Mouse (Mus musculus): ENCODE measurements around the gene Aldh1l1. TPM values are rescaled to one million over a fixed set of nuclear protein-coding genes. Genes with fewer than 3 reads are reported as not detected.

The Aldh1l1 gene
- polyA plus RNA-seq, 1 experiment = not detected

DNA sequence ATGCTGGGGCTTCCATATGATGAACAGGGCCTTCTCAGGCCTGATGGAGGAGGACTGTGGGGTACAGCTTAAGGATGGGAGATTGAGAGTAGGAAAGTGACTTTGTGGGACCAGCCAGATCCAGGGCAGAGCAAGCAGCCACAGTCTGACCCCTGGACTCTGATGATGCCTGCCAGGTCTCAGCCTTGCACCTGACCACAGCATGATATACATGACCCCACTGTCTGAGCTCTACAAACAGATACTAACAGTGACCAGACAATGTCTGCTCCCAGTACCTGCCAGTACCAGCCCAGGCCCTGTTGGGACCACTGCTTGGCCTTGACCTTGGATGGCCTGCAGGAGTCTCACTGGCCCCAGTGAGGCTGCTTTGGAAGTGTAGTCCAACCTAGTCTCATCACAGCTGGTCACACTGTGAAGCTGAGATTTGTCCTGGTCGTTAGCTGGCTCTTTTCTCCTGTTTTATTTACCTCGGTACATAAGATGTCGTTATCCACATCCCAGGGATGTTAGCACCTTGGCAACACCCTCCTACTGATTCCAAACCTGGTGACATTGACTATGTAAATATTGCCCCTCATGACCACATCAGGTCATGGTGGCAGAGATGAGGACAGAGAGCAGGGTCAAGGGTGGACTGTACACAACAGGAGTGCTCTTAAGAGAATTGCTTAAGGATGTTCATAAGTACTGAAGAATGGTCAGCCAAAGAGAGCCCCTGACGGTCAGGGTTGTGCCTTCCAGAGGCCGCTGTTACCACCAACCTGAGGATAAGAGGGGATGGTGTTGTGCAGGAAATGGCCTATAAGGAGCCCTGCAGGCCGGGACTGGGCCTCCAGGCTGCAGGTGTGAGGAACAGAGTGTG is 71.8 kb downstream of the Aldh1l1 start:
- H3K9me3 ChIP-seq (ENCODE audit: control insufficient read depth, low read length) = no peaks in the 10 kb centered on the region
- H3K4me1 ChIP-seq (ENCODE audit: control insufficient read depth) = no peaks in the 10 kb centered on the region
- TF ChIP-seq TAL1 (IDR thresholded peaks at IDR 0.05; ENCODE audit: low read length) (no peak), GATA1 (IDR thresholded peaks at IDR 0.05; ENCODE audit: low read length) (no peak)
- H3K4me3 ChIP-seq (replicated peaks) = no peak overlapping the region
- H3K36me3 ChIP-seq (ENCODE audit: control insufficient read depth) = peaks cover 13% of the 10 kb centered on the region; the same call in 1 of the 2 replicates
- H3K27me3 ChIP-seq (ENCODE audit: control insufficient read depth) = no peaks in the 10 kb centered on the region

DNA sequence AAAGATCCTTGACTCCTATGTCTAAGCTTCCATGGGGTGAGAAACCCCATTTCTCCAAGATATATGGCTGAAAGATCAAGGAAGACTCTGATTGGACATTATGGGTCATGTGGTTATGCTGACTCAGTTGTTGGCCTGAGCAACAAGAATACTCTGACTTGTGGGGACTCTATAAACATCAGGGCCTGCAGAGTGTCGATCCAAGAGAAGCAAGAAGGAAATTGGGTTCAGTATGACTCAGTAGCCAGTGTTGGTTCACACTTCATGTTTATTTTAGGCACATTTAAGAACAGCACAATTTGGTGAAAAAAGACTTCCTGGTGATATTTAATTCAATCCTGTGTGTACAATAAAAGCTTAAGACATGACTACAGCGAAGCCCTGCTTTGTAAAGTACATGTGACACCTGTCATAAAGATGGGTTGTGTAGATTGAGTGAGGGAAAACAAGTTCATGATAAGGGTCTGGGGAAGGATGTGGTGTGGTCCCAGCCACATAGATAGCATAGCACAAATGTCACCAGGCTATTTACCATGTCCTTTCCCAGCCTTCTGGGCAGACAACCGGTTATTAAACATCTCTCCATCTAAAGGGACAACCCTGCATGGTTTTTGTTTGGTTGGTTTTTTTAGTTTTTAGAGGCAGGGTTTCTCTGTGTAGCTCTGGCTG is 74.3 kb downstream of the Aldh1l1 start:
- no peaks in the 10 kb centered on the region for H3K9me3 ChIP-seq (ENCODE audit: control insufficient read depth, low read length)
- no peak overlapping the region for H3K4me3 ChIP-seq (replicated peaks)
- no peaks in the 10 kb centered on the region for H3K4me1 ChIP-seq (ENCODE audit: control insufficient read depth)
- H3K27me3 ChIP-seq (ENCODE audit: control insufficient read depth) = no peaks in the 10 kb centered on the region
- TF ChIP-seq TAL1 (IDR thresholded peaks at IDR 0.05; ENCODE audit: low read length) (no peak), GATA1 (IDR thresholded peaks at IDR 0.05; ENCODE audit: low read length) (no peak)
- peaks cover 13% of the 10 kb centered on the region; the same call in 1 of the 2 replicates for H3K36me3 ChIP-seq (ENCODE audit: control insufficient read depth)

DNA sequence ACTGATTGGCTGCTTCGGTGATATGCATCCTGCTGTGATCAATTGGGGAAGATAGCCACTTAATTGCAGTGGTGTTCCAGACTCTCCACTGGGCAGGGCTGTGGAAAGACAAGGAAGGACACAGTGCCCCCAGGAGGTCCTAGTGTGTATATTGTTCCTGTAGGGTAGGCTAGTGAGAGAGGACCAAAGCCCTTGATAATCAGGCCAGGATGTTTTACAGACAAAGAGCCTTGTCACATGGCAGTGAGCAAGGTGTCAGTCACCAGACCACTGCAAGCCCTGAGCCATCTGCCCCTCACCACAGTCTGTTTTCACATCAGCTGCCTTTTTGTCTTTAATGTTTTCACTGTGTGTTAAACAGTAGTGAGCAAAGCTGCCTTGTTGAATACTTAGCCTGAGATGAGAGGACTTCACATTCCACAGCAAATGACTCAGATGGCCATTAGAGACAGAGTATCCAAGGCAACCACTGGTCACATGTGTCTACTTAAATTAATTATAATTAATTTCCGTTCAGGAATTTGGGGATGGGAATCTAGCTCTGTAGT is 75.1 kb downstream of the Aldh1l1 start:
- H3K4me1 ChIP-seq (ENCODE audit: control insufficient read depth) = no peaks in the 10 kb centered on the region
- H3K27me3 ChIP-seq (ENCODE audit: control insufficient read depth) = no peaks in the 10 kb centered on the region
- H3K9me3 ChIP-seq (ENCODE audit: control insufficient read depth, low read length) = no peaks in the 10 kb centered on the region
- no peak overlapping the region for H3K4me3 ChIP-seq (replicated peaks)
- no peak for TF ChIP-seq TAL1 (IDR thresholded peaks at IDR 0.05; ENCODE audit: low read length)
- TF ChIP-seq GATA1 (IDR thresholded peaks at IDR 0.05; ENCODE audit: low read length) = no peak
- H3K36me3 ChIP-seq (ENCODE audit: control insufficient read depth) = peaks cover 13% of the 10 kb centered on the region; the same call in 1 of the 2 replicates

GRCm38 (mm10) chr6:90564240-90564639 is 78.0 kb downstream of the Aldh1l1 start:
- Histone ChIP-seq H3K27me3 (ENCODE audit: control insufficient read depth) (no peaks in the 10 kb centered on the region), H3K9me3 (ENCODE audit: control insufficient read depth, low read length) (no peaks in the 10 kb centered on the region), H3K36me3 (ENCODE audit: control insufficient read depth) (peaks cover 13% of the 10 kb centered on the region; the same call in 1 of the 2 replicates), H3K4me3 (replicated peaks) (no peak overlapping the region), H3K4me1 (ENCODE audit: control insufficient read depth) (no peaks in the 10 kb centered on the region)
- TF ChIP-seq GATA1 (IDR thresholded peaks at IDR 0.05; ENCODE audit: low read length) (no peak), TAL1 (IDR thresholded peaks at IDR 0.05; ENCODE audit: low read length) (no peak)

GRCm38 (mm10) chr6:90565357-90566215 is 79.4 kb downstream of the Aldh1l1 start:
- TF ChIP-seq GATA1 (IDR thresholded peaks at IDR 0.05; ENCODE audit: low read length) (no peak), TAL1 (IDR thresholded peaks at IDR 0.05; ENCODE audit: low read length) (no peak)
- no peaks in the 10 kb centered on the region for H3K27me3 ChIP-seq (ENCODE audit: control insufficient read depth)
- H3K4me1 ChIP-seq (ENCODE audit: control insufficient read depth) = no peaks in the 10 kb centered on the region
- no peak overlapping the region for H3K4me3 ChIP-seq (replicated peaks)
- H3K9me3 ChIP-seq (ENCODE audit: control insufficient read depth, low read length) = no peaks in the 10 kb centered on the region
- peaks cover 8% of the 10 kb centered on the region; the same call in 1 of the 2 replicates for H3K36me3 ChIP-seq (ENCODE audit: control insufficient read depth)

DNA sequence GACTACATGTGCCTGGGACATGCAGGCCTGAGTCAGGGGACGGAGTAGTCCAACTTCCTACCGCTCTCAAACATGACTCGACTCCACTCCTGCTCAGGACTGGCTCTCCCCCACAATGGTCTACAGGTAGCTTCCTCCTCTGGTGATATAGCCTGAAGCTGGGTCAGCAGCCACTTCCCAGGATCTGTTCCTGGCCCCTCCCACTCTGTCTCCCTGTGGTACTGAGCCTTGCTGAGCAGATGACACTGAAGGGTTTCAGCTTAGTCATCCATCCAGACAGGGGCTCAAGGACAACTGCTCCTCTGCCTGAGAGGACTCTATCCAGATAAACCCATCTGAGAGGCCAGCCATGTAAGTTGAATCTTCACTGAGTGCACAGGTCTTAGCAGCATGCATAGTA is 81.3 kb downstream of the Aldh1l1 start:
- no peaks in the 10 kb centered on the region for H3K27me3 ChIP-seq (ENCODE audit: control insufficient read depth)
- H3K9me3 ChIP-seq (ENCODE audit: control insufficient read depth, low read length) = no peaks in the 10 kb centered on the region
- no peak overlapping the region for H3K4me3 ChIP-seq (replicated peaks)
- no peak for TF ChIP-seq TAL1 (IDR thresholded peaks at IDR 0.05; ENCODE audit: low read length)
- no peak for TF ChIP-seq GATA1 (IDR thresholded peaks at IDR 0.05; ENCODE audit: low read length)
- no peaks in the 10 kb centered on the region for H3K4me1 ChIP-seq (ENCODE audit: control insufficient read depth)
- H3K36me3 ChIP-seq (ENCODE audit: control insufficient read depth) = peaks cover 5% of the 10 kb centered on the region; the same call in 1 of the 2 replicates

- Histone ChIP-seq H3K4me3 (replicated peaks) (no peak overlapping the region), H3K9me3 (ENCODE audit: control insufficient read depth, low read length) (no peaks in the 10 kb centered on the region), H3K36me3 (ENCODE audit: control insufficient read depth) (peaks cover 3% of the 10 kb centered on the region; the same call in 1 of the 2 replicates), H3K27me3 (ENCODE audit: control insufficient read depth) (no peaks in the 10 kb centered on the region), H3K4me1 (ENCODE audit: control insufficient read depth) (no peaks in the 10 kb centered on the region)
- TF ChIP-seq TAL1 (IDR thresholded peaks at IDR 0.05; ENCODE audit: low read length) = no peak
- no peak for TF ChIP-seq GATA1 (IDR thresholded peaks at IDR 0.05; ENCODE audit: low read length)
These were observed 81.7 kb downstream of the Aldh1l1 start for GRCm38 (mm10) chr6:90567928-90568327.

GRCm38 (mm10) chr6:90568721-90569120 is 82.5 kb downstream of the Aldh1l1 start:
- H3K4me1 ChIP-seq (ENCODE audit: control insufficient read depth) = no peaks in the 10 kb centered on the region
- TF ChIP-seq TAL1 (IDR thresholded peaks at IDR 0.05; ENCODE audit: low read length) (no peak), GATA1 (IDR thresholded peaks at IDR 0.05; ENCODE audit: low read length) (no peak)
- H3K36me3 ChIP-seq (ENCODE audit: control insufficient read depth) = peaks cover 3% of the 10 kb centered on the region; the same call in 1 of the 2 replicates
- H3K27me3 ChIP-seq (ENCODE audit: control insufficient read depth) = no peaks in the 10 kb centered on the region
- H3K4me3 ChIP-seq (replicated peaks) = no peak overlapping the region
- H3K9me3 ChIP-seq (ENCODE audit: control insufficient read depth, low read length) = no peaks in the 10 kb centered on the region
